ENCODE assay signal across 9 mouse cellular contexts in the genomic region with DNA sequence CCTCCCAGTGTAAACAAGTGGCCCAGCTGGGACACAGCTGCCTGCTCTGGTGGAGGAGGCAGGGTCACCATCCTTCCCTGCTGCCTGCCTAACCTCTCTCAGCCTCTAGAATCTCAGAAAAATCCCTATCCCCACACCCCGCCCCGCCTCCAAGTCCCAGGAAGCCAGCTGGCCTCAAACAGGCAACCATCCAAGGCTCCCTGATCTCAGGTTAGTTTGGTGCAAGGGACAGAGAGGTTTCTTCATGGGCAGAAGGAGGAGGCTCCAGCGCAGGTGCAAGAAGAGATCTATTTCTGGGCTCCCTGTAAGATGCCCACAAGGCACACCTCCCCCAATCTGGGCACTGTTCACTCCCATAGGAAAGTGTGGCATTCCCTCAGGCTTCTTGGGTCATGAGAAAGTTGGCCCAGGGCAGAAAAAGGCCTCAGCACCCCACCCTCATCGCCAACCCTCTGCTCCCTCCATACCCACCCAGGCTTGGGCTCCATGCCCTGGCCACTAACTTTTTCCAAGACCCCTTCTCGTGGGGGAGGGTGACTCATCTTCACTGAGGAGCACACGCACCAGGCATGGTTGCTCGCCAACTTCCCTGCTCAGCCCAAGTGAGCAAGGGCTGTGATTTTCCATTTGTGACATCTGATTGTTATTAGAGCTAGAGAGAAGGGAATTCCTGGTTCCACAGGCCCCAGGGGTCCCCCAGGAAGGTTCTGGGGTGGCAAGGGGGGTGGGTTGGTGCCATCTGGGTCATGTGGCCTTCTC. TPM values are rescaled to one million over a fixed set of nuclear protein-coding genes. Genes with fewer than 3 reads are reported as not detected.
DNase-seq lines count a peak whose midpoint lies in the region; ATAC-seq and TF ChIP-seq lines count a peak whose summit lies in the region.
"Had no signal": no experiment of that assay in that cellular context is flagged by ENCODE, and none has a peak within 500 bp of the region (broad histone marks: within the 10 kb centered on the region; RNA-seq: fewer than 3 reads in every experiment).

No protein-coding gene starts in this region.

- H3K4me3 ChIP-seq in midbrain, embryonic 11.5 days (ENCODE audit: low read depth, low read length), result no peak overlapping the region
- H3K4me3 ChIP-seq in midbrain, embryonic 15.5 days, result no peak overlapping the region
- no peak overlapping the region for H3K4me3 ChIP-seq in stomach, postnatal 0 days (ENCODE audit: low read depth, low read length)

- H3K27me3 ChIP-seq in midbrain, embryonic 11.5 days (ENCODE audit: control insufficient read depth, insufficient read depth, low read length), result no peaks in the 10 kb centered on the region
- H3K27me3 ChIP-seq in midbrain, embryonic 15.5 days (replicated peaks), result no peaks in the 10 kb centered on the region
- H3K27me3 ChIP-seq in stomach, postnatal 0 days (ENCODE audit: control insufficient read depth, insufficient read depth, low read length), result no peaks in the 10 kb centered on the region

- H3K36me3 ChIP-seq in midbrain, embryonic 11.5 days (ENCODE audit: control insufficient read depth, insufficient read depth, low read length), result no peaks in the 10 kb centered on the region
- no peaks in the 10 kb centered on the region for H3K36me3 ChIP-seq in midbrain, embryonic 15.5 days (replicated peaks)
- no peaks in the 10 kb centered on the region for H3K36me3 ChIP-seq in stomach, postnatal 0 days (ENCODE audit: control insufficient read depth, insufficient read depth, low read length)

- no peak overlapping the region for H3K4me2 ChIP-seq in midbrain, embryonic 11.5 days
- H3K4me2 ChIP-seq in midbrain, embryonic 15.5 days, result no peak overlapping the region
- H3K4me2 ChIP-seq in stomach, postnatal 0 days (replicated peaks; ENCODE audit: low read depth), result no peak overlapping the region

- no peak for DNase-seq in midbrain, embryonic 11.5 days (ENCODE audit: low spot score, missing footprints)
- peak; percentile 88 to 89 for DNase-seq in cerebellum, postnatal 36 days
- peak; percentile 47 for DNase-seq in kidney, postnatal 14 days
- DNase-seq in stomach, postnatal 0 days (ENCODE audit: low spot score), result peak; percentile 45
- no peak for DNase-seq in thymus, postnatal 4 days
- no peak for DNase-seq in frontal cortex, postnatal 14 days (ENCODE audit: low spot score in 2 of 2)

- 72% methylated on average over 7 of the region's 7 CpGs for WGBS in midbrain, embryonic 11.5 days
- 71% methylated on average over 7 of the region's 7 CpGs for WGBS in midbrain, embryonic 15.5 days
- WGBS in stomach, postnatal 0 days, result 45% methylated on average over 7 of the region's 7 CpGs

- H3K27ac ChIP-seq in midbrain, embryonic 11.5 days (ENCODE audit: low read depth, low read length), result no peak overlapping the region
- no peak overlapping the region for H3K27ac ChIP-seq in midbrain, embryonic 15.5 days
- peak overlapping the region; percentile 86 for H3K27ac ChIP-seq in stomach, postnatal 0 days (replicated peaks)

- no peak overlapping the region for H3K9ac ChIP-seq in midbrain, embryonic 11.5 days (ENCODE audit: low read length)
- no peak overlapping the region for H3K9ac ChIP-seq in midbrain, embryonic 15.5 days
- H3K9ac ChIP-seq in stomach, postnatal 0 days (ENCODE audit: low read length), result no peak overlapping the region

- no peak for TF ChIP-seq EP300 in stomach, postnatal 0 days (optimal IDR thresholded peaks at IDR 0.05)

- ATAC-seq in midbrain, embryonic 11.5 days (ENCODE audit: low FRiP score), result 0 out of 2 replicates have a peak, but pooled peaks have one; percentile 41
- no peak for ATAC-seq in midbrain, embryonic 15.5 days (replicated peaks)
- no peak; the same call in 1 of the 2 replicates for ATAC-seq in stomach, postnatal 0 days (ENCODE audit: low FRiP score, low TSS enrichment)

- H3K9me3 ChIP-seq in midbrain, embryonic 11.5 days (ENCODE audit: control insufficient read depth, low read length), result no peaks in the 10 kb centered on the region
- no peaks in the 10 kb centered on the region for H3K9me3 ChIP-seq in midbrain, embryonic 15.5 days
- H3K9me3 ChIP-seq in stomach, postnatal 0 days (ENCODE audit: control insufficient read depth, low read length), result no peaks in the 10 kb centered on the region

- H3K4me1 ChIP-seq in midbrain, embryonic 11.5 days (ENCODE audit: control insufficient read depth, insufficient read depth, low read length), result peaks cover 8% of the 10 kb centered on the region
- H3K4me1 ChIP-seq in midbrain, embryonic 15.5 days, result peaks cover 9% of the 10 kb centered on the region
- no peaks in the 10 kb centered on the region for H3K4me1 ChIP-seq in stomach, postnatal 0 days (replicated peaks; ENCODE audit: control insufficient read depth, insufficient read depth)

- no peak for TF ChIP-seq CTCF in stomach, postnatal 0 days (IDR thresholded peaks at IDR 0.05; ENCODE audit: low read depth)

RNA-seq across cellular contexts. Expression of a gene that starts 0.9 kb away (rescaled TPM):
- 0.51 and 0.87 TPM in 2 replicates for polyA plus RNA-seq in midbrain, embryonic 11.5 days (2014; fragmentation: Nextera tagmentation; extraction: Ambion mirVana)
- 4.5 and 6.1 TPM in 2 replicates for polyA plus RNA-seq in midbrain, embryonic 15.5 days (2015; fragmentation: Nextera tagmentation; extraction: Ambion mirVana)
- 9.3 and 9.8 TPM in 2 replicates for polyA plus RNA-seq in stomach, postnatal 0 days (2015; fragmentation: Nextera tagmentation; extraction: Ambion mirVana)

RNA-seq across cellular contexts. Expression of a gene that starts 14.9 kb away (rescaled TPM):
- not detected in 2 replicates for polyA plus RNA-seq in midbrain, embryonic 11.5 days (2014; fragmentation: Nextera tagmentation; extraction: Ambion mirVana)
- not detected in 2 replicates for polyA plus RNA-seq in midbrain, embryonic 15.5 days (2015; fragmentation: Nextera tagmentation; extraction: Ambion mirVana)
- not detected in 2 replicates for polyA plus RNA-seq in stomach, postnatal 0 days (2015; fragmentation: Nextera tagmentation; extraction: Ambion mirVana)
- polyA plus RNA-seq: frontal cortex, adult 2 months; limb, embryonic 11.5 days had no signal

RNA-seq across cellular contexts. Expression of a gene that starts 15.9 kb away (rescaled TPM):
- polyA plus RNA-seq in midbrain, embryonic 11.5 days (2014; fragmentation: Nextera tagmentation; extraction: Ambion mirVana), result 1.5 and 1.9 TPM in 2 replicates
- 2.9 and 3.2 TPM in 2 replicates for polyA plus RNA-seq in midbrain, embryonic 15.5 days (2015; fragmentation: Nextera tagmentation; extraction: Ambion mirVana)
- polyA plus RNA-seq in stomach, postnatal 0 days (2015; fragmentation: Nextera tagmentation; extraction: Ambion mirVana), result 5.3 and 5.8 TPM in 2 replicates

Comparison
In these comparisons a context has a peak if more than half of its experiments do, and no peak if none do; other contexts are left out.
1. DNase-seq: peak in cerebellum, postnatal 36 days (2 of 2), kidney, postnatal 14 days (single experiment) and stomach, postnatal 0 days (single experiment); none in midbrain, embryonic 11.5 days (single experiment), thymus, postnatal 4 days (single experiment) and frontal cortex, postnatal 14 days (0 of 2).